Mouse (Mus musculus) heart, postnatal 25 days (tissue): ENCODE measurements around the gene Esrrg. TPM values are rescaled to one million over a fixed set of nuclear protein-coding genes. Genes with fewer than 3 reads are reported as not detected.

Experiments used
- DNase-seq: peaks from one replicate; pipeline ENCODE4 v3.0.0; 2022; ENCODE audit warnings: low spot score
- intact Hi-C: fragments of 180-260 bp; cut with DNase I; formaldehyde crosslinking; loops from one replicate; pipeline ENCODE4 v1.15.1; 2025
- total RNA-seq, 2 experiments: library from RNA; stranded (reverse); gene quantifications; 2 replicates each; pipeline ENCODE4 v1.2.3; 2021

Esrrg gene
- total RNA-seq, 2 experiments from 2014 or later: 39.5 to 44.0 TPM

- intact Hi-C loops: no loop called here
- DNase-seq: no peak
Observed at GRCm38 (mm10) chr1:188158675-188159074, 550.1 kb downstream of the Esrrg start.

GRCm38 (mm10) chr1:188159108-188159507 lies 550.5 kb downstream of the Esrrg start:
- DNase-seq: no peak
- intact Hi-C loops: no loop called here

- DNase-seq: no peak
- intact Hi-C loops: no loop called here
Observed at GRCm38 (mm10) chr1:188163058-188163457, 554.5 kb downstream of the Esrrg start.

GRCm38 (mm10) chr1:188164251-188164650 lies 555.7 kb downstream of the Esrrg start:
- intact Hi-C loops: no loop called here

GRCm38 (mm10) chr1:188173859-188174258 lies 565.3 kb downstream of the Esrrg start:
- no peak for DNase-seq
- intact Hi-C loops: no loop called here

More at GRCm38 (mm10) chr1:188164251-188164650, 555.7 kb downstream of the Esrrg start:
- no peak for DNase-seq

GRCm38 (mm10) chr1:188182951-188183350 lies 574.4 kb downstream of the Esrrg start:
- intact Hi-C loops: no loop called here

GRCm38 (mm10) chr1:188186440-188187117 lies 578.0 kb downstream of the Esrrg start:
- DNase-seq: no peak
- intact Hi-C loops: no loop called here

More at GRCm38 (mm10) chr1:188182951-188183350, 574.4 kb downstream of the Esrrg start:
- no peak for DNase-seq

GRCm38 (mm10) chr1:188192971-188193370 lies 584.4 kb downstream of the Esrrg start:
- intact Hi-C loops: no loop called here
- no peak for DNase-seq

GRCm38 (mm10) chr1:188207421-188207820 lies 598.8 kb downstream of the Esrrg start:
- intact Hi-C loops: no loop called here
- DNase-seq: no peak

GRCm38 (mm10) chr1:188209025-188209424 lies 600.4 kb downstream of the Esrrg start:
- intact Hi-C loops: no loop called here
- DNase-seq: no peak

- DNase-seq: no peak
- intact Hi-C loops: no loop called here
Observed at GRCm38 (mm10) chr1:188214885-188215611, 606.5 kb downstream of the Esrrg start.

- intact Hi-C loops: no loop called here
- no peak for DNase-seq
Observed at GRCm38 (mm10) chr1:188221226-188221792, 612.7 kb downstream of the Esrrg start.

- DNase-seq: no peak
- intact Hi-C loops: no loop called here
Observed at GRCm38 (mm10) chr1:188233036-188233724, 624.6 kb downstream of the Esrrg start.

GRCm38 (mm10) chr1:188238636-188239035 lies 630.0 kb downstream of the Esrrg start:
- no peak for DNase-seq
- intact Hi-C loops: no loop called here

- intact Hi-C loops: no loop called here
- DNase-seq: no peak
Observed at GRCm38 (mm10) chr1:188241766-188242165, 633.2 kb downstream of the Esrrg start.

GRCm38 (mm10) chr1:188257500-188257899 lies 648.9 kb downstream of the Esrrg start:
- DNase-seq: no peak
- intact Hi-C loops: no loop called here

- DNase-seq: no peak
- intact Hi-C loops: no loop called here
Observed at GRCm38 (mm10) chr1:188260259-188261107, 651.9 kb downstream of the Esrrg start.

GRCm38 (mm10) chr1:188261903-188262682 lies 653.5 kb downstream of the Esrrg start, which contains the start of gene Ush2a:
Gene Ush2a (plus strand): TSS chr1:188262023.
- no peak for DNase-seq
- intact Hi-C loops: no loop called here
